19 mouse cellular contexts compared by ENCODE assay signal in the genomic region with DNA sequence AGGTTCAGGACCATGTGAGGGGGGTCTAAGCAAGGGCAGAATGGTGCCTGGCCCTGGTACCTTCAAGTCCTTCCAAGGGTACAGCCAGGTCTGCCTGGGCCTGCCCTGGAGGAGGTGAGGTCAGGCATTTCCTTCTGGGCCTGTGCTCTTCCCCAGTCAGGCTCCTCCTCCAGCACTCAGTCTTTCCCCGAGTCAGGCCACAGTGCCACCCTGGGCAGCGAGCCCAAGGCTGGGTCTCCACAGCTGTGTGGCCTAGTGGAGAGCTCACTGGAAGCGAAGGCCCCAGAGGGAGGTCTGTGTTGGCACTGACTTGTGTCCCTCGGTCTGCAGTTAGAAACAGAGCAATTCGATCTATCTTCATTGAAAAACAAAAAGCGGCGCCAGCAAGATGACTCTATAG.
A peak's percentile ranks its signal among the peaks of the same experiment; 100 is the strongest.
DNase-seq lines count a peak whose midpoint lies in the region; ATAC-seq and TF ChIP-seq lines count a peak whose summit lies in the region.
"Had no signal": no experiment of that assay in that cellular context is flagged by ENCODE, and none has a peak within 500 bp of the region (broad histone marks: within the 10 kb centered on the region; RNA-seq: fewer than 3 reads in every experiment).

No protein-coding gene starts in this region.

- CTCF ChIA-PET in Patski (lab: Charles Lee) = no interaction called here

- WGBS in hindbrain, embryonic 12.5 days = 76% methylated on average over 7 of the region's 7 CpGs

- in situ Hi-C loops in Patski (cut with MboI; ENCODE audit: low pct_unique_long_range_greater_than_20kb) = no loop called here

- H3K4me3 ChIP-seq in hindbrain, embryonic 12.5 days = no peak overlapping the region
- H3K4me3 ChIP-seq: embryonic facial prominence, embryonic 12.5 days; forebrain, embryonic 15.5 days; heart, embryonic 13.5 days; hindbrain, embryonic 13.5 days had no signal

- TF ChIP-seq CTCF in Patski (IDR thresholded peaks at IDR 0.05) = no peak

- peak; percentile 62 for DNase-seq in adrenal gland, postnatal 10 days
- DNase-seq in adrenal gland, adult (ENCODE audit: inconsistent age in 2 of 2, low spot score in 1 of 2) = no peak
- DNase-seq in kidney, postnatal 10 days = peak; percentile 22
- DNase-seq in kidney, adult 8-10 months = no peak
- no peak for DNase-seq in Patski (ENCODE audit: low read depth, low spot score)
- no peak for DNase-seq in heart, postnatal 4 days
- DNase-seq: cerebellum, adult 8-10 months; cerebellum, postnatal 14 days; gastrocnemius, postnatal 25 days; heart, adult 11 months; heart, postnatal 36 days; kidney, adult 11 months had no signal

- peak; percentile 33 for ATAC-seq in Patski
- no peak for ATAC-seq in hindbrain, embryonic 12.5 days (ENCODE audit: low FRiP score)
- ATAC-seq: forebrain, embryonic 15.5 days; hindbrain, postnatal 0 days had no signal

- H3K27ac ChIP-seq in hindbrain, embryonic 12.5 days = no peak overlapping the region
- H3K27ac ChIP-seq: embryonic facial prominence, embryonic 12.5 days; forebrain, embryonic 15.5 days; heart, embryonic 13.5 days; hindbrain, embryonic 13.5 days; hindbrain, postnatal 0 days had no signal

- peaks cover 20% of the 10 kb centered on the region for H3K4me1 ChIP-seq in hindbrain, embryonic 12.5 days

- H3K27me3 ChIP-seq in Patski = no peaks in the 10 kb centered on the region
- no peaks in the 10 kb centered on the region for H3K27me3 ChIP-seq in hindbrain, embryonic 12.5 days
- H3K27me3 ChIP-seq: CH12.LX; embryonic facial prominence, embryonic 12.5 days; forebrain, embryonic 15.5 days; heart, embryonic 13.5 days had no signal

- POLR2A ChIA-PET in Patski (lab: Charles Lee) = no interaction called here

- H3K36me3 ChIP-seq in hindbrain, embryonic 12.5 days = no peaks in the 10 kb centered on the region
- H3K36me3 ChIP-seq: embryonic facial prominence, embryonic 12.5 days; forebrain, embryonic 15.5 days; hindbrain, embryonic 13.5 days had no signal

- H3K9ac ChIP-seq in hindbrain, embryonic 12.5 days = no peak overlapping the region
- H3K9ac ChIP-seq: embryonic facial prominence, embryonic 12.5 days; forebrain, embryonic 15.5 days; heart, embryonic 13.5 days; hindbrain, embryonic 13.5 days had no signal

- no peaks in the 10 kb centered on the region for H3K9me3 ChIP-seq in hindbrain, embryonic 12.5 days (replicated peaks)
- H3K9me3 ChIP-seq: embryonic facial prominence, embryonic 12.5 days; forebrain, embryonic 15.5 days; heart, embryonic 13.5 days; hindbrain, embryonic 13.5 days had no signal

- no peak overlapping the region for H3K4me2 ChIP-seq in hindbrain, embryonic 12.5 days (replicated peaks)
- H3K4me2 ChIP-seq: embryonic facial prominence, embryonic 12.5 days; forebrain, embryonic 15.5 days; heart, embryonic 13.5 days; hindbrain, embryonic 13.5 days had no signal

Comparison
In these comparisons a context has a peak if more than half of its experiments do, and no peak if none do; other contexts are left out.
1. DNase-seq: peak in adrenal gland, postnatal 10 days (single experiment) and kidney, postnatal 10 days (single experiment); none in adrenal gland, adult (0 of 2), kidney, adult 8-10 months (0 of 2), Patski (single experiment) and heart, postnatal 4 days (single experiment).